Mouse (Mus musculus) midbrain, embryonic 13.5 days (tissue): Measurements from ENCODE around the gene Dnase1l2. TPM values are rescaled to one million over a fixed set of nuclear protein-coding genes. Genes with fewer than 3 reads are reported as not detected.

Experiments
- ATAC-seq: fragments of 200-750 bp; cut with Nextera tagmentation; 2 replicates; pipeline ENCODE4 v1.8.0; 2017; ENCODE audit warnings: mild to moderate bottlenecking, moderate TSS enrichment, moderate library complexity
- H3K27ac ChIP-seq: fragments of 300-500 bp; sonication (generic); 2 replicates; pipeline ENCODE4 v1.5.1; 2015; ENCODE audit warnings: inconsistent platforms, mild to moderate bottlenecking, moderate library complexity
- H3K27me3 ChIP-seq: fragments of 300-500 bp; sonication (generic); 2 replicates; pipeline ENCODE4 v1.6.1; 2015; ENCODE audit warnings: mild to moderate bottlenecking, inconsistent platforms
- H3K36me3 ChIP-seq: fragments of 300-500 bp; sonication (generic); 2 replicates; pipeline ENCODE4 v1.6.1; 2015; ENCODE audit warnings: mild to moderate bottlenecking, inconsistent platforms
- H3K4me1 ChIP-seq: fragments of 300-500 bp; sonication (generic); replicated peaks from 2 replicates; pipeline ENCODE4 v1.6.1; 2015; ENCODE audit warnings: inconsistent platforms
- H3K4me2 ChIP-seq: fragments of 300-500 bp; sonication (generic); replicated peaks from 2 replicates; pipeline ENCODE4 v1.6.1; 2015; ENCODE audit warnings: moderate library complexity, mild to moderate bottlenecking, inconsistent platforms
- H3K4me3 ChIP-seq: fragments of 300-500 bp; sonication (generic); replicated peaks from 2 replicates; pipeline ENCODE4 v1.5.1; 2015; ENCODE audit warnings: mild to moderate bottlenecking, inconsistent platforms
- H3K9ac ChIP-seq: fragments of 300-500 bp; sonication (generic); replicated peaks from 2 replicates; pipeline ENCODE4 v1.6.1; 2015; ENCODE audit warnings: mild to moderate bottlenecking, inconsistent platforms
- H3K9me3 ChIP-seq: fragments of 300-500 bp; sonication (generic); 2 replicates; pipeline ENCODE4 v1.6.1; 2016; ENCODE audit warnings: mild to moderate bottlenecking, inconsistent platforms
- WGBS: fragments of 180-500 bp; shearing (Covaris S2); methylation state at CpG from one replicate; pipeline ENCODE4 v1.1.7; 2015; 5-methylcytosine and 5-hydroxymethylcytosine counted together
- polyA plus RNA-seq: library from polyadenylated mRNA; unstranded; fragments of >200 nt; fragmentation: Nextera tagmentation; extraction: Ambion mirVana; gene quantifications from 2 replicates; pipeline ENCODE4 v1.2.1, GENCODE M21; 2015

The Dnase1l2 gene
- polyA plus RNA-seq, 1 experiment from 2014 or later: 6.9 TPM

GRCm38 (mm10) chr17:24423114-24423513, 19.8 kb downstream of the Dnase1l2 start:
- Histone ChIP-seq H3K36me3 (peaks cover 71% of the 10 kb centered on the region), H3K4me2 (no peak overlapping the region), H3K4me1 (peaks cover 11% of the 10 kb centered on the region), H3K9ac (no peak overlapping the region), H3K9me3 (no peaks in the 10 kb centered on the region), H3K27ac (no peak overlapping the region), H3K27me3 (no peaks in the 10 kb centered on the region), H3K4me3 (no peak overlapping the region)
- no peak for ATAC-seq
- WGBS: 95% methylated on average over 4 of the region's 4 CpGs

- H3K36me3 ChIP-seq: peaks cover 39% of the 10 kb centered on the region
- no peak for ATAC-seq
- H3K4me1 ChIP-seq: peaks cover 36% of the 10 kb centered on the region
- peak overlapping the region; percentile 97 for H3K4me2 ChIP-seq
- H3K4me3 ChIP-seq: peak overlapping the region; percentile 97
- no peaks in the 10 kb centered on the region for H3K27me3 ChIP-seq
- H3K9me3 ChIP-seq: no peaks in the 10 kb centered on the region
- 94% methylated on average over 3 of the region's 3 CpGs for WGBS
- H3K9ac ChIP-seq: peak overlapping the region; percentile 96
- H3K27ac ChIP-seq: no peak overlapping the region
Observed at GRCm38 (mm10) chr17:24416051-24416652, 26.8 kb downstream of the Dnase1l2 start.

GRCm38 (mm10) chr17:24415011-24415410, 27.9 kb downstream of the Dnase1l2 start:
- no peak for ATAC-seq
- peaks cover 36% of the 10 kb centered on the region for H3K36me3 ChIP-seq
- no peaks in the 10 kb centered on the region for H3K27me3 ChIP-seq
- peak overlapping the region; percentile 97 for H3K4me3 ChIP-seq
- 0% methylated on average over 21 of the region's 21 CpGs for WGBS
- H3K4me2 ChIP-seq: peak overlapping the region; percentile 97
- H3K4me1 ChIP-seq: peaks cover 36% of the 10 kb centered on the region
- H3K27ac ChIP-seq: peak overlapping the region; percentile 89
- H3K9ac ChIP-seq: peak overlapping the region; percentile 96
- no peaks in the 10 kb centered on the region for H3K9me3 ChIP-seq

DNA sequence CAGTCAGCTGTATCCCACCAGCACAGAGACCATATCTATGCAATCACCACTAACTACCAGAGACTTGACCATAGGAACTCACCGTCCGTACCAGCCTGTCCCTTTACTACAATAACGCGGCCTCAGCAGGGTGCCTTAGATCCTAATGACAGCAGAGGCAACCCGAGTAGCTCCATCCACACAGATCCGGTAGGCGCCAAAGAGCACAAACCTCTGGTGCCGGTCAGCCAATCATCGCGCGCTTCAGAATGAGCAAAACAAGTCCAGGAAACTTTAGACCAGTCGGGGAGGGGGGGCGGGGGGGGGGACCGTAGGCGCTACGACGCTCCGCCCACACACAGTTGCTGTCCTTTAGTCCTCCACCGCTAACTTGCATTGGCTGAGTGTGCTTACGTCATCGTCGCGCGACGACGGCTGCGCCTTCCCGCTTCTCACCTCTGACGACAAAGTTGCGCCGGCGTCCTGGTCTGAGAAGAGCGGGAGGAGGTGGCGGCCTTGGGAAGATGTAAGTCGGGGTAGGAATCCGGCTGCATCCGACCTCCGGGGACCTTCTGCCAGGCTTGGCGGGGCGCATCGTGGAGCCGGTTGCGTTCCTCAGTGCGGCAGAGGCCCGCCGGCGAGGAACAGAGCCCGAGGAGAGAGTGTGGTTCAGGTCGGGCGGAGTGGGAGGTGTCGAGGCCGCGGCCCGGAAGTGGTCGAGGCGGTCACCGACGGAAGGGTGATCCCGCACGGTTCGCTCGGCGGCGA, 28.5 kb downstream of the Dnase1l2 start, which contains the start of gene Rnps1:
Gene Rnps1, plus strand, starts transcription at position 336 of the 747 bp plus-strand sequence.
- peak within 1 kb of the TSS; percentile 96 for H3K9ac ChIP-seq
- peak within 1 kb of the TSS; percentile 97 for H3K4me2 ChIP-seq
- WGBS: under 1% methylated on average over 64 of the region's 64 CpGs
- H3K9me3 ChIP-seq: no peaks in the 10 kb centered on the region
- peaks cover 36% of the 10 kb centered on the region for H3K4me1 ChIP-seq
- peak within 1 kb of the TSS; percentile 89 for H3K27ac ChIP-seq
- no peaks in the 10 kb centered on the region for H3K27me3 ChIP-seq
- peak; percentile 96 for ATAC-seq
- H3K36me3 ChIP-seq: peaks cover 36% of the 10 kb centered on the region
- H3K4me3 ChIP-seq: peak within 1 kb of the TSS; percentile 97

- peak; percentile 59 for ATAC-seq
- 36% methylated on average over 22 of the region's 22 CpGs for WGBS
- no peaks in the 10 kb centered on the region for H3K27me3 ChIP-seq
- peak overlapping the region; percentile 58 for H3K27ac ChIP-seq
- H3K4me2 ChIP-seq: peak overlapping the region; percentile 97
- H3K4me1 ChIP-seq: peaks cover 36% of the 10 kb centered on the region
- no peaks in the 10 kb centered on the region for H3K9me3 ChIP-seq
- H3K9ac ChIP-seq: peak overlapping the region; percentile 66
- H3K4me3 ChIP-seq: peak overlapping the region; percentile 97
- H3K36me3 ChIP-seq: peaks cover 36% of the 10 kb centered on the region
Observed at GRCm38 (mm10) chr17:24413557-24414211, 29.2 kb downstream of the Dnase1l2 start.

GRCm38 (mm10) chr17:24407116-24407803, 35.6 kb downstream of the Dnase1l2 start:
- Histone ChIP-seq H3K36me3 (peaks cover 83% of the 10 kb centered on the region), H3K4me1 (no peaks in the 10 kb centered on the region), H3K9ac (no peak overlapping the region), H3K9me3 (no peaks in the 10 kb centered on the region), H3K4me3 (no peak overlapping the region), H3K27ac (no peak overlapping the region), H3K27me3 (no peaks in the 10 kb centered on the region), H3K4me2 (no peak overlapping the region)
- WGBS: 89% methylated on average over 12 of the region's 12 CpGs
- ATAC-seq: no peak

GRCm38 (mm10) chr17:24402371-24402770, 40.5 kb downstream of the Dnase1l2 start:
- WGBS: 80% methylated on average over 3 of the region's 3 CpGs
- H3K36me3 ChIP-seq: peaks cover 95% of the 10 kb centered on the region

GRCm38 (mm10) chr17:24394456-24394855, 48.4 kb downstream of the Dnase1l2 start:
- Histone ChIP-seq H3K27me3 (no peaks in the 10 kb centered on the region), H3K27ac (no peak overlapping the region), H3K9ac (no peak overlapping the region), H3K4me2 (no peak overlapping the region), H3K9me3 (no peaks in the 10 kb centered on the region), H3K4me3 (no peak overlapping the region), H3K4me1 (no peaks in the 10 kb centered on the region), H3K36me3 (peaks cover 70% of the 10 kb centered on the region)
- no peak for ATAC-seq
- 92% methylated on average over 7 of the region's 7 CpGs for WGBS

More at GRCm38 (mm10) chr17:24402371-24402770, 40.5 kb downstream of the Dnase1l2 start:
- Histone ChIP-seq H3K27ac (no peak overlapping the region), H3K4me2 (no peak overlapping the region), H3K27me3 (no peaks in the 10 kb centered on the region), H3K9me3 (no peaks in the 10 kb centered on the region), H3K9ac (no peak overlapping the region), H3K4me3 (no peak overlapping the region), H3K4me1 (no peaks in the 10 kb centered on the region)
- no peak for ATAC-seq

- H3K27ac ChIP-seq: no peak overlapping the region
- no peak for ATAC-seq
- no peak overlapping the region for H3K4me2 ChIP-seq
- H3K4me1 ChIP-seq: no peaks in the 10 kb centered on the region
- no peak overlapping the region for H3K9ac ChIP-seq
- no peaks in the 10 kb centered on the region for H3K9me3 ChIP-seq
- H3K36me3 ChIP-seq: peaks cover 68% of the 10 kb centered on the region
- no peaks in the 10 kb centered on the region for H3K27me3 ChIP-seq
- H3K4me3 ChIP-seq: no peak overlapping the region
- 40% methylated on average over 4 of the region's 4 CpGs for WGBS
Observed at GRCm38 (mm10) chr17:24393527-24393926, 49.4 kb downstream of the Dnase1l2 start.

DNA sequence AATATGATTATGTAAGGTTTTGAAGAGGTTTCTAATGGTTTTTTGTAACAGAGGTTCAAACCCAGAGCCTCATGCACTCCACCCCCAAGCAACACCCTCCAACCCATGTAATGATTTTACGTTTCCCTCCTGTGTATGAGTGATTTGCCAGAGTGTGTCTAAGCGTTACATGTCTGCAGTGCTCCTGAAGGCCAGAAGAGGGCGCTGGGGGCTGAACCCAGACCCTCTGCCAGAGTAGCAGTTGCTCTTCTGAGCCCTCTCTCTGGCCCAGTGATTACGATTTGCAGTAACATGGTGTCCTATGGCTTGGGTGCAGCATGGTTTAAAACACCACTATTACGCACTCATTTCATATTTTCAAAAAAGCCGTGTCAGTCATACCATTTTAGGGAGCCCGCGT, 51.8 kb downstream of the Dnase1l2 start:
- Histone ChIP-seq H3K36me3 (peaks cover 74% of the 10 kb centered on the region), H3K9ac (no peak overlapping the region), H3K27me3 (no peaks in the 10 kb centered on the region), H3K4me1 (no peaks in the 10 kb centered on the region), H3K4me3 (no peak overlapping the region), H3K4me2 (no peak overlapping the region), H3K9me3 (no peaks in the 10 kb centered on the region), H3K27ac (no peak overlapping the region)
- 64% methylated on average over 8 of the region's 8 CpGs for WGBS
- ATAC-seq: no peak
